In the genomic region with DNA sequence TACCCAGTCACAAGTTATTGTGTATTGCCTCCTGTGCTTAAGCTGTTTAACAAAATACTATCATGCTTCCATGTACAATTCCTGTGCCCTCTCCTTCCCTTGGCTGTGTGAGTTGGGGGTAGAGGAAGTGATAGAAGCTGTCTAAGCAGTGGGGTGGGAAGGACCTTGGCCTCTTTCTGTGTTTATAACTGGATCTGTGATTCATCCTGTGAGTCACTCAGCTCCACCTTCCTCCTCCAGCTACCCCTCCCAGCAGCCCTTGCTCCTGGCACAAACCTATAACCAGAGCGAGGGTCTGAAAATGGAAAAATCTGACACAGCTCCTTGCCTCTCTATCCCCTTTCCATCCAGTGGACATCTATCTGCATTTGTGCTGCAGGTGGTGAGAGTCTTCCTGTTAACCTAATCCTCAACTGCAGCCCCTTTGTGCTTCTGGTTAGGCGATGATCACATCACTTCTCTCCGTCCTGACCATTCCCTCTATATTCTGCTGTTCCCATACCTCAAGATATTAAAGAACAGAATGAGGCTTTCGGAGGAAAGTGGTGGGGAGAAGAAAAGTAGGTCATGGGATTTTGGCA, we compare ENCODE assay signal across 7 mouse cellular contexts. TPM values are rescaled to one million over a fixed set of nuclear protein-coding genes. Genes with fewer than 3 reads are reported as not detected.
DNase-seq lines count a peak whose midpoint lies in the region; TF ChIP-seq lines count a peak whose summit lies in the region.

No protein-coding gene starts in this region.

- peak; percentile 86 for DNase-seq in 416B (ENCODE audit: low read depth)
- DNase-seq in heart, postnatal 25 days (ENCODE audit: low spot score) = peak; percentile 59
- peak; percentile 44 to 63 for DNase-seq in left cerebral cortex, adult 18-20 months (ENCODE audit: low spot score in 2 of 2)
- peak; percentile 67 to 71 for DNase-seq in urinary bladder, postnatal 36 days (ENCODE audit: low spot score in 2 of 2)

- no peak overlapping the region for H3K4me3 ChIP-seq in ES-Bruce4 (ENCODE audit: low read depth, low read length)
- no peak overlapping the region for H3K4me3 ChIP-seq in embryonic fibroblast, embryonic 13.5 days (ENCODE audit: insufficient read depth, low read length)
- H3K4me3 ChIP-seq in macrophage (ENCODE audit: inconsistent target) = peak overlapping the region; percentile 55; the same call in 1 of the 2 replicates

- no peaks in the 10 kb centered on the region for H3K79me2 ChIP-seq in macrophage (ENCODE audit: inconsistent target)

- TF ChIP-seq CTCF in ES-Bruce4 (IDR thresholded peaks at IDR 0.05; ENCODE audit: low read depth, low read length) = no peak
- no peak for TF ChIP-seq CTCF in embryonic fibroblast, embryonic 13.5 days (IDR thresholded peaks at IDR 0.05; ENCODE audit: borderline replicate concordance, insufficient read depth, low read length)

- no peak overlapping the region for H3K9ac ChIP-seq in ES-Bruce4 (ENCODE audit: low read depth, poor library complexity, severe bottlenecking)

- H3K36me3 ChIP-seq in ES-Bruce4 (ENCODE audit: control insufficient read depth, insufficient read depth, low read length, poor library complexity, severe bottlenecking) = no peaks in the 10 kb centered on the region
- H3K36me3 ChIP-seq in macrophage (ENCODE audit: inconsistent target) = no peaks in the 10 kb centered on the region

- WGBS in macrophage (ENCODE audit: missing documents) = 65% methylated on average over 3 of the region's 4 CpGs

- H3K9me3 ChIP-seq in ES-Bruce4 (replicated peaks; ENCODE audit: control insufficient read depth, insufficient read depth, low read length, poor library complexity, severe bottlenecking) = no peaks in the 10 kb centered on the region

- intact Hi-C loops in heart, postnatal 25 days (cut with DNase I) = no loop called here

- peaks cover 5% of the 10 kb centered on the region for H3K4me1 ChIP-seq in ES-Bruce4 (ENCODE audit: control insufficient read depth, insufficient read depth, low read length)
- peaks cover 12% of the 10 kb centered on the region for H3K4me1 ChIP-seq in embryonic fibroblast, embryonic 13.5 days (ENCODE audit: control insufficient read depth, insufficient read depth, low read length)

- no peaks in the 10 kb centered on the region for H3K27me3 ChIP-seq in ES-Bruce4 (ENCODE audit: control insufficient read depth, insufficient read depth, low read length, poor library complexity, severe bottlenecking)

- no peak for TF ChIP-seq EP300 in ES-Bruce4 (IDR thresholded peaks at IDR 0.05; ENCODE audit: insufficient read depth, low read depth, low read length)

- H3K27ac ChIP-seq in ES-Bruce4 (ENCODE audit: insufficient read depth, low read length) (peak overlapping the region; percentile 86), macrophage (peak overlapping the region; percentile 86)
- peak overlapping the region; percentile 95 for H3K27ac ChIP-seq in embryonic fibroblast, embryonic 13.5 days (ENCODE audit: insufficient read depth, low read length)

- TF ChIP-seq POLR2A in ES-Bruce4 (IDR thresholded peaks at IDR 0.05; ENCODE audit: insufficient read depth, low read length) = no peak
- TF ChIP-seq POLR2A in embryonic fibroblast, embryonic 13.5 days (IDR thresholded peaks at IDR 0.05; ENCODE audit: low read depth, low read length) = peak; percentile 42

RNA-seq across cellular contexts. Expression of gene Mtmr11, which starts 1.5 kb away (rescaled TPM):
- polyA plus RNA-seq in ES-Bruce4 (2011; ENCODE audit: insufficient read depth, insufficient read length, low read depth, missing spikeins) (4.3 and 7.4 TPM in 2 replicates), macrophage (2018) (1.2 to 2.4 TPM (median 1.8 TPM) in 3 replicates)
- polyA plus RNA-seq in embryonic fibroblast, embryonic 13.5 days (2011; ENCODE audit: insufficient read length, low read depth, missing spikeins) = 41.8 and 52.6 TPM in 2 replicates
- total RNA-seq in heart, postnatal 25 days (2021) = 1 to 10 TPM; 3.2 TPM
- total RNA-seq in left cerebral cortex, adult 18-20 months (2021) = 1 to 10 TPM; 6.9 to 8.5 TPM
- total RNA-seq in macrophage (2018; cell fraction: chromatin; rRNA removed) = 10 to 100 TPM in 4 of 26 experiments, 1 to 10 TPM in 22; 1.1 to 21.1 (median 5.5) TPM
- 1 to 10 TPM in 17 of 26 experiments, under 1 TPM in 9; 0.48 to 2.3 (median 1.2) TPM for total RNA-seq in macrophage (2018; cell fraction: cytosol; rRNA removed)
- 10 to 100 TPM in 4 of 26 experiments, 1 to 10 TPM in 21, under 1 TPM in 1; 0.93 to 13.2 (median 3.1) TPM for total RNA-seq in macrophage (2018; cell fraction: nucleus; rRNA removed)

RNA-seq across cellular contexts. Expression of gene Sf3b4, which starts 11.8 kb away (rescaled TPM):
- polyA plus RNA-seq in ES-Bruce4 (2011; ENCODE audit: insufficient read depth, insufficient read length, low read depth, missing spikeins) (81.7 and 90.5 TPM in 2 replicates), macrophage (2018) (57.6 to 99.3 TPM (median 68.9 TPM) in 3 replicates)
- 63.3 and 70.6 TPM in 2 replicates for polyA plus RNA-seq in embryonic fibroblast, embryonic 13.5 days (2011; ENCODE audit: insufficient read length, low read depth, missing spikeins)
- 10 to 100 TPM; 16.9 to 17.2 TPM for total RNA-seq in heart, postnatal 25 days (2021)
- total RNA-seq in left cerebral cortex, adult 18-20 months (2021) = 10 to 100 TPM; 48.6 to 50.3 TPM
- total RNA-seq in macrophage (2018; cell fraction: chromatin; rRNA removed) = 10 to 100 TPM in 23 of 26 experiments, 1 to 10 TPM in 3; 7.2 to 24.3 (median 16.3) TPM
- total RNA-seq in macrophage (2018; cell fraction: cytosol; rRNA removed) = 10 to 100 TPM; 47.3 to 67.0 (median 56.0) TPM
- 10 to 100 TPM in 25 of 26 experiments, 1 to 10 TPM in 1; 9.5 to 40.7 (median 21.6) TPM for total RNA-seq in macrophage (2018; cell fraction: nucleus; rRNA removed)

RNA-seq across cellular contexts. Expression of gene Sv2a, which starts 20.6 kb away (rescaled TPM):
- polyA plus RNA-seq in ES-Bruce4 (2011; ENCODE audit: insufficient read depth, insufficient read length, low read depth, missing spikeins) (4.5 and 4.9 TPM in 2 replicates), macrophage (2018) (0.12 to 1.4 TPM (median 0.29 TPM) in 3 replicates)
- polyA plus RNA-seq in embryonic fibroblast, embryonic 13.5 days (2011; ENCODE audit: insufficient read length, low read depth, missing spikeins) = 1.8 and 2.0 TPM in 2 replicates
- 1 to 10 TPM; 5.0 to 6.5 TPM for total RNA-seq in heart, postnatal 25 days (2021)
- 100 to 1,000 TPM; 429 to 445 TPM for total RNA-seq in left cerebral cortex, adult 18-20 months (2021)
- 1 to 10 TPM in 6 of 26 experiments, under 1 TPM in 13, not detected in 7; 0.15 to 4.0 (median 0.76) TPM for total RNA-seq in macrophage (2018; cell fraction: chromatin; rRNA removed)
- total RNA-seq in macrophage (2018; cell fraction: cytosol; rRNA removed) = 1 to 10 TPM in 1 of 26 experiments, under 1 TPM in 24, not detected in 1; 0.03 to 1.6 (median 0.23) TPM
- 1 to 10 TPM in 11 of 26 experiments, under 1 TPM in 14, not detected in 1; 0.12 to 5.0 (median 0.76) TPM for total RNA-seq in macrophage (2018; cell fraction: nucleus; rRNA removed)

RNA-seq across cellular contexts. Expression of gene Otud7b, which starts 56.0 kb away (rescaled TPM):
- 42.5 and 42.7 TPM in 2 replicates for polyA plus RNA-seq in ES-Bruce4 (2011; ENCODE audit: insufficient read depth, insufficient read length, low read depth, missing spikeins)
- 26.0 and 30.0 TPM in 2 replicates for polyA plus RNA-seq in embryonic fibroblast, embryonic 13.5 days (2011; ENCODE audit: insufficient read length, low read depth, missing spikeins)
- 10 to 100 TPM; 52.2 to 54.5 TPM for total RNA-seq in heart, postnatal 25 days (2021)
- 10 to 100 TPM; 37.0 to 38.1 TPM for total RNA-seq in left cerebral cortex, adult 18-20 months (2021)
- 100 to 1,000 TPM in 2 of 26 experiments, 10 to 100 TPM in 24; 22.7 to 133 (median 45.4) TPM for total RNA-seq in macrophage (2018; cell fraction: chromatin; rRNA removed)
- total RNA-seq in macrophage (2018; cell fraction: cytosol; rRNA removed) = 10 to 100 TPM in 25 of 26 experiments, 1 to 10 TPM in 1; 9.8 to 27.5 (median 15.3) TPM
- 10 to 100 TPM; 15.6 to 56.0 (median 25.7) TPM for total RNA-seq in macrophage (2018; cell fraction: nucleus; rRNA removed)
- polyA plus RNA-seq in macrophage (2018) = 9.7 to 10.5 TPM (median 10.4 TPM) in 3 replicates

RNA-seq across cellular contexts. Expression of gene Bola1, which starts 59.2 kb away (rescaled TPM):
- polyA plus RNA-seq in ES-Bruce4 (2011; ENCODE audit: insufficient read depth, insufficient read length, low read depth, missing spikeins) (18.1 and 27.8 TPM in 2 replicates), macrophage (2018) (5.3 to 18.4 TPM (median 17.6 TPM) in 3 replicates)
- polyA plus RNA-seq in embryonic fibroblast, embryonic 13.5 days (2011; ENCODE audit: insufficient read length, low read depth, missing spikeins) = 9.6 and 10.4 TPM in 2 replicates
- total RNA-seq in heart, postnatal 25 days (2021) = 10 to 100 TPM; 19.3 to 22.2 TPM
- 10 to 100 TPM; 12.3 to 16.2 TPM for total RNA-seq in left cerebral cortex, adult 18-20 months (2021)
- total RNA-seq in macrophage (2018; cell fraction: chromatin; rRNA removed) = 1 to 10 TPM in 9 of 26 experiments, not detected in 17; 1.0 to 4.6 (median 3.0) TPM
- 10 to 100 TPM in 21 of 26 experiments, 1 to 10 TPM in 5; 7.3 to 20.6 (median 13.0) TPM for total RNA-seq in macrophage (2018; cell fraction: cytosol; rRNA removed)
- 1 to 10 TPM in 21 of 26 experiments, under 1 TPM in 1, not detected in 4; 0.85 to 9.4 (median 2.4) TPM for total RNA-seq in macrophage (2018; cell fraction: nucleus; rRNA removed)
